Mouse (Mus musculus) liver, embryonic 16.5 days (tissue): ENCODE results near the gene Cfb. TPM values are rescaled to one million over a fixed set of nuclear protein-coding genes. Genes with fewer than 3 reads are reported as not detected.

Experiments used
- ATAC-seq: fragments of 200-750 bp; cut with Nextera tagmentation; 2 replicates; pipeline ENCODE4 v1.8.0; 2017; ENCODE audit warnings: low read depth, mild to moderate bottlenecking, moderate number of reproducible peaks, moderate library complexity
- H3K27ac ChIP-seq: fragments of 300-500 bp; sonication (generic); 2 replicates; pipeline ENCODE4 v1.5.1; 2014; ENCODE audit warnings: mild to moderate bottlenecking, low read length
- H3K27me3 ChIP-seq: fragments of 300-500 bp; sonication (generic); 2 replicates; pipeline ENCODE4 v1.6.1; 2014; ENCODE audit warnings: low read depth, low read length, mixed read lengths; ENCODE audit not compliant: control insufficient read depth, insufficient read depth
- H3K36me3 ChIP-seq: fragments of 300-500 bp; sonication (generic); 2 replicates; pipeline ENCODE4 v1.6.1; 2014; ENCODE audit warnings: mild to moderate bottlenecking; ENCODE audit not compliant: control insufficient read depth, insufficient read depth
- H3K4me1 ChIP-seq: fragments of 300-500 bp; sonication (generic); 2 replicates; pipeline ENCODE4 v1.6.1; 2014; ENCODE audit warnings: low read depth, low read length, mixed read lengths; ENCODE audit not compliant: control insufficient read depth
- H3K4me2 ChIP-seq: fragments of 300-500 bp; sonication (generic); 2 replicates; pipeline ENCODE4 v1.6.1; 2014; ENCODE audit warnings: low read depth, low read length, mixed read lengths
- H3K4me3 ChIP-seq: fragments of 300-500 bp; sonication (generic); 2 replicates; pipeline ENCODE4 v1.5.1; 2014; ENCODE audit warnings: low read depth, mild to moderate bottlenecking, low read length
- H3K9ac ChIP-seq: fragments of 300-500 bp; sonication (generic); 2 replicates; pipeline ENCODE4 v1.6.1; 2014; ENCODE audit warnings: low read depth, low read length
- H3K9me3 ChIP-seq: fragments of 300-500 bp; sonication (generic); replicated peaks from 2 replicates; pipeline ENCODE4 v1.6.1; 2016; ENCODE audit warnings: low read length; ENCODE audit not compliant: control insufficient read depth
- WGBS: fragments of 180-500 bp; shearing (Covaris S2); extraction: QIAGEN DNeasy Blood & Tissue Kit; methylation state at CpG from one replicate; pipeline ENCODE4 v1.1.7; 2014; ENCODE audit not compliant: insufficient replicate concordance; 5-methylcytosine and 5-hydroxymethylcytosine counted together
- polyA plus RNA-seq: library from polyadenylated mRNA; unstranded; fragments of >200 nt; fragmentation: Nextera tagmentation; extraction: Ambion mirVana; gene quantifications from 2 replicates; pipeline ENCODE4 v1.2.1, GENCODE M21; 2015

Gene Cfb
- polyA plus RNA-seq, 1 experiment from 2014 or later: 472 TPM

DNA sequence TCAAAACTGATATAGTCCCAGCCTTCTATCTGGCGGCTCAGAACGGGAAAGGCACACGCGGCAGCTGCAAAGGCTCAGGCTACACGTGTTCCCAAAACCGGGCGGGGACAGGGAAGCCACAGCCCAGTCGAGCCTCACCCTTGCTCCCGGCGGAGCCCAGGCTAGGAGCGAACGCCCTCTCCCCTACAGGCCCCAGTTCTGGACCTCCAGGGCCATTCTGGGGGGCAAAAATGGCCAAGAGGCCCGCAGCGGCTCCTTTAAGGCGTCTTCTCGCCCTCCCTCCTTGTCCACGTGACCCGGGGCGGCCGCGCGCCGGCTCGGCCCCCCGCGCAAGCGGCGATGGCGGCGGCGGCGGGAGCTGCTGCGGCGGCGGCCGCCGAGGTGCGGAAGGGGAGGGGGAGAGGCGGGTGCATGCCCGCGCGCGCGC, 35.9 kb upstream of the Cfb start, which contains the start of the genes C2 and Ehmt2:
Gene C2, minus strand, starts transcription at position 106 of the 427 bp plus-strand sequence.
Gene Ehmt2, plus strand, starts transcription at position 310 of the 427 bp plus-strand sequence.
- peak; percentile 35 for ATAC-seq
- peak within 1 kb of the TSS; percentile 87 for H3K27ac ChIP-seq
- H3K4me1 ChIP-seq: peaks cover 40% of the 10 kb centered on the region
- under 1% methylated on average over 35 of the region's 44 CpGs for WGBS
- peak within 1 kb of the TSS; percentile 79 for H3K9ac ChIP-seq
- no peaks in the 10 kb centered on the region for H3K27me3 ChIP-seq
- peak within 1 kb of the TSS; percentile 92 for H3K4me2 ChIP-seq
- no peaks in the 10 kb centered on the region for H3K9me3 ChIP-seq
- peaks cover 3% of the 10 kb centered on the region; the same call in 1 of the 2 replicates for H3K36me3 ChIP-seq
- peak within 1 kb of the TSS; percentile 70 for H3K4me3 ChIP-seq

DNA sequence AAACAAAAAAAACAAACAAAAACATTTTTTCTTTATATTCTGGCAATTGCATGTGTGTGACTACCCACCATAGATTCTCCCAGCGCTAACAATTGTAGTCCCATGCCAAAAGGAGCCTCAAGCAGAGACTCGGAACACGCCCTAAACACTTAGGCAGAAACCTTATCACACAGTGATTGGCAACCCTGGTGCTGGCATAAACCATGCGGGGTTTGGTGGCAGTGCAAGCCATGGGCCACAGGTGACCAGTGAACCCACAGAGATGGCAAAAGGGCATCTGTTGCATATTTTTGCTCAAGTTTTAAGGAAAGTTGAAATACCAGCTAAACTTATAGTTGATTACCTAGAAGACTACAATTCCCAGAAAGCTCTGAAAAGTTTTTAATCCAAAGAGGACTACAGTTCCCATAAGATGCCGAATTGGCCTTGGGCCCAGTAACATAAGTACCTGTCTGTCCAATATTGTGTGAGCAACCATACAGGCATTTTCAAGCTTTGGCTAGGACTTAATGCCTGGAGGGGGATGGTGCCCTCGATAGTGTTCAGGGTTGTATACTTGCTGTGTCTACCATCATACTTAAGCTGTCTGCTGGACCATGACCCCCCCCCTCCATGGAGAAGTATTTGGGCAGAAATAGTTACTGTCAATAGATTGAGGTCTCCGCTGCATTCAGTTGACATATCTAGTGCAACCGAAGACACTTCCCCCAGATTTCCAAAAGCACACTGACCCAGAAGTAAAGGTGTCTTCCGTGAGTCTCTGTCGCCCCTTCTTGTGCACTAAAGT, 35.2 kb upstream of the Cfb start:
- Histone ChIP-seq H3K4me2 (peak overlapping the region; percentile 92), H3K9me3 (no peaks in the 10 kb centered on the region), H3K27me3 (no peaks in the 10 kb centered on the region), H3K9ac (peak overlapping the region; percentile 79), H3K27ac (peak overlapping the region; percentile 87), H3K36me3 (peaks cover under 1% of the 10 kb centered on the region; the same call in 1 of the 2 replicates), H3K4me3 (peak overlapping the region; percentile 70), H3K4me1 (peaks cover 44% of the 10 kb centered on the region)
- ATAC-seq: no peak
- 10% methylated on average over 10 of the region's 10 CpGs for WGBS

DNA sequence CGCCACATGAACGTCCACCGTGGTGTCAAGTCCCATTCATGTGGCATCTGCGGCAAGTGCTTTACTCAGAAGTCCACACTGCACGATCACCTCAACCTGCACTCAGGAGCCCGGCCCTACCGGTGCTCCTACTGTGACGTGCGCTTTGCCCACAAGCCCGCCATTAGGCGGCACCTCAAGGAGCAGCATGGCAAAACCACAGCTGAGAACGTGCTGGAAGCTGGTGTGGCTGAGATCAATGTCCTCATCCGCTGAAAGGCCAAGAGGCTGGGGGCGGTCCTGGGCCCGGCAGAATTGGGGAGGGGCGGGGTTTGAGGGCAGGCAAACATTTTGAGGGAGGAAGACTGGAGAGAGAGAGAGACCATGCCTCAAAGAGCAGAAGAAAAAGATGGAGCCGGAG, 34.0 kb upstream of the Cfb start:
- H3K4me2 ChIP-seq: no peak overlapping the region
- H3K36me3 ChIP-seq: no peaks in the 10 kb centered on the region
- no peaks in the 10 kb centered on the region for H3K9me3 ChIP-seq
- H3K4me3 ChIP-seq: no peak overlapping the region
- no peaks in the 10 kb centered on the region for H3K27me3 ChIP-seq
- WGBS: 72% methylated on average over 17 of the region's 17 CpGs
- no peak for ATAC-seq
- peaks cover 44% of the 10 kb centered on the region for H3K4me1 ChIP-seq
- H3K27ac ChIP-seq: no peak overlapping the region
- H3K9ac ChIP-seq: no peak overlapping the region

DNA sequence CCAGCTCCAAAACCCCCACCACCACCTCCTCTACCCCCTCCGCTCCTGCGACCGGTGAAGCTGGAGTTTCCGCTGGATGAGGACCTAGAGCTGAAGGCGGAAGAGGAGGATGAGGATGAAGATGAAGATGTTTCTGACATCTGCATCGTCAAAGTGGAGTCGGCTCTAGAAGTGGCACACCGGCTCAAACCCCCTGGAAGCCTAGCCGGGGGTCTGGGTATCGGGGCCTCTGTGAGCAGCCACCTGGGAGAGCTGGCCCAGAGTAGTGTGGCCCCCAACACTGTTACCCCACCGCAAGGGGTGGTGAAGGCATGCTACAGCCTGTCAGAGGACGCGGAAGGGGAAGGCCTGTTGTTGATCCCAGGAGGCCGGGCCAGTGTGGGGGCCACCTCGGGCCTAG, 33.4 kb upstream of the Cfb start:
- 90% methylated on average over 14 of the region's 15 CpGs for WGBS
- Histone ChIP-seq H3K27me3 (no peaks in the 10 kb centered on the region), H3K4me2 (no peak overlapping the region), H3K36me3 (no peaks in the 10 kb centered on the region), H3K9me3 (no peaks in the 10 kb centered on the region), H3K4me3 (no peak overlapping the region), H3K4me1 (peaks cover 44% of the 10 kb centered on the region), H3K9ac (no peak overlapping the region), H3K27ac (no peak overlapping the region)
- ATAC-seq: no peak

DNA sequence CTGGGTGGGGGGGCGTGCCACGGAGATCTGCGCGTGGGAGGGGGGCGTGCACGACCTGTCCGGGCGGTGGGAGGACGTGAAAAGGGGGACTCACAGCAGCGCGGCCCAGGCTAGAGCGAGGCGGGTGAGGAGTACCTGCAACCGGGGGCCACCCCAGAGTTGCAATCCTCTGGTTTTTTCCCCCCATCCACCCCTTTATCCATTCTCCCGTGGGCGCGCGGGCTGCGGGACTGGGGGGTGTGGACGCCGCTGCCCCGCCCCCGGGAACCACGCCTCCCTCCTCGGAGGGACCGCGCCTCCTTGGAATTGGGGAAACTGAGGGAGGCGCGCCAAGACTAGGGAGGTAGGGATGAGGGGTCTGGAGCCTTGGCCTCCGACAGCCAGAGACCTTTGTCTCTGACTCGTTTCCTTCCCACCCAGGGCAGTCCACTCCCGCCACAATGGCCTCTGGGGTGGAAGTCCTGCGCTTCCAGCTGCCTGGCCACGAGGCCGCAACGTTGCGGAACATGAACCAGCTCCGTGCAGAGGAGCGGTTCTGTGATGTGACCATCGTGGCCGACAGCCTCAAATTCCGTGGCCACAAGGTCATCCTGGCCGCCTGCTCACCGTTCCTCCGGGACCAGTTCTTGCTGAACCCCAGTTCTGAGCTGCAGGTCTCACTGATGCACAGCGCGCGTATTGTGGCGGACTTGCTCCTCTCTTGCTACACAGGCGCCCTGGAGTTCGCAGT, 32.6 kb upstream of the Cfb start:
- peak overlapping the region; percentile 72 for H3K4me3 ChIP-seq
- H3K27ac ChIP-seq: peak overlapping the region; percentile 80
- peak overlapping the region; percentile 98 for H3K4me2 ChIP-seq
- no peaks in the 10 kb centered on the region for H3K9me3 ChIP-seq
- H3K9ac ChIP-seq: peak overlapping the region; percentile 75
- WGBS: 17% methylated on average over 43 of the region's 51 CpGs
- H3K27me3 ChIP-seq: no peaks in the 10 kb centered on the region
- no peaks in the 10 kb centered on the region for H3K36me3 ChIP-seq
- peaks cover 44% of the 10 kb centered on the region for H3K4me1 ChIP-seq
- no peak for ATAC-seq

DNA sequence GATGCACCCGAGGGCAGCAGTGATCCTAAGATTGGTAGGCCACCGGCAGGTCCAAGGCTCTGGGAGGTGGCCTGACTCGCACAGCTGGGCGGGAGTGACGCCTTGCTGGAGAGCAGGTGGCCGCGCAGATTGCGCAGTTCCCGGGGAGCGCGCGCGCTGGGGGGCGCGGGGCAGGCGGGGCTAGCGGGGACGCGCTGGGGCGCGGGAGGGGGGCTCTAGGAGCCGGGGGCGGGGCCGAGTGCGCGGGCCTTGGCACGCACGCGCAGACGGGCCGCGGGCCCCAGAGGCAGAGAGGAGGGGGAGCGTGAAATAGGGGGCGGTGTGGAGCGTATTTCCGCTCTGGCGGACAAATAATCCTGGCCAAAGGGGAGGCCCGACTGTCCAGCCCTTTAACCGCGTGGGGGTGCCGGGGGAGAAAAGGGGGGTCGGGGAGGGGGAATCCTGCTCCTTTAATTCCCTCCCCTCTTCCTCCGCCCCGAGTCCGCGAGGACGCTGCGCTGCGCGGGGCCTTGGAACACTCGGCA, 31.8 kb upstream of the Cfb start:
- H3K36me3 ChIP-seq: no peaks in the 10 kb centered on the region
- H3K4me3 ChIP-seq: peak overlapping the region; percentile 72
- no peaks in the 10 kb centered on the region for H3K9me3 ChIP-seq
- peaks cover 38% of the 10 kb centered on the region for H3K4me1 ChIP-seq
- H3K4me2 ChIP-seq: peak overlapping the region; percentile 98
- H3K27me3 ChIP-seq: no peaks in the 10 kb centered on the region
- WGBS: under 1% methylated on average over 29 of the region's 51 CpGs
- H3K27ac ChIP-seq: peak overlapping the region; percentile 80
- ATAC-seq: peak; percentile 85
- peak overlapping the region; percentile 75 for H3K9ac ChIP-seq

DNA sequence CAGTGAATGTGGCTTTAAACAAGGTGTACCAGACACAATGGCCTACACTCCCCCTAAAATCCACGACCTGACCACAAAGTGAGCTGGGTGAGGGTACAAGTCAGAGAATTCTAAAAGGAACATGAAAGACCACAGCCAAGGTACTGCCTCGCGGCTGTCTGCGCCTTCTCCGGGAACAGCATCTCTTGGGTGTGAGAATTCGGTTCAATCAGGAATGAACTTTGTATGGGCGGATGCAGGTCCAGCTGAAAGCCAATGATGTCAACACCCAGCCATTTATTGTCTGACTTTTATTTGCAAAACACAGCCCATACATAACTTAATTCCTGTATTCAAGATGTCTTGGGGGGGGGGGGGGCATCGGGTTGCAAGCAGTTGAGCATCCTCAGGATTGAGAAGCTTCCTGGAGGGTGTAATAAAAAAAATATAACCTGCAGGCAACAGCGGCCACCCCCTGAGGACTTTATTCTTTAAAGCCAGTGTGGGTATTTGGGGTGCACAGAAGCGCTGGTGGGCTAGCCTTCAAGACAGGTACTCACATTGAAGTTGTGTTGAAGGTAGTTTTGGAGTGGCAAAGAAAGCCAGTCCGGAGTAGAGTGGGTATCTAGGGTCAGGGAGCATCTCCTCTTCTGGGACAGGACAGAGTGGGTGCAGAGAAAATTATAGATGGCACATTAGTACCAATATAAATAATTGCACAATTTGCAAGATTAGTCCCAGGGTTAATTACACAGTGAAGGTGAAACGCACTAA, 30.9 kb upstream of the Cfb start:
- Histone ChIP-seq H3K4me3 (peak overlapping the region; percentile 72), H3K27me3 (no peaks in the 10 kb centered on the region), H3K4me1 (peaks cover 37% of the 10 kb centered on the region), H3K9ac (no peak overlapping the region; the same call in 1 of the 2 replicates), H3K4me2 (peak overlapping the region; percentile 98), H3K36me3 (no peaks in the 10 kb centered on the region), H3K9me3 (no peaks in the 10 kb centered on the region), H3K27ac (peak overlapping the region; percentile 55; the same call in 1 of the 2 replicates)
- 75% methylated on average over 12 of the region's 12 CpGs for WGBS
- ATAC-seq: no peak

DNA sequence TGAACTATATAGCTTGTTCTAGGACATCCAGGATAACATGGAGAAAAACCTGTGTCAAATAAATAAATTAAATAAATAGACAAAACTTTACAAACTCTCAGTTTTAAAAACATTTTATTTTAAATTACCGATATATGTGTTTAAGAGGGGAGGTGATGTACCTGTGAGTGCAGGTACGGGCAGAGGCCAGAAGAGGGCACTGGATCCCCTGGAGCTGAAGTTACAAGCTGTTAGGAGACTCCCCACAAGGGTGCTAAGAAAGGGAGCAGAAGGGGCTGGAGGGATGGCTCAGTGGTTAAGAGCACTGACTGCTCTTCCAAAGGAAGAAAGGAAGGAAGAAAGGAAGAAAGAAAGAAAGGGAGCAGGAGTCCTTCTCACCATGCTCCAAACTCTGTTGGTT, 29.1 kb upstream of the Cfb start:
- no peaks in the 10 kb centered on the region for H3K9me3 ChIP-seq
- no peak overlapping the region for H3K4me2 ChIP-seq
- ATAC-seq: no peak
- no peak overlapping the region for H3K27ac ChIP-seq
- WGBS: 82% methylated on average over 2 of the region's 2 CpGs
- H3K36me3 ChIP-seq: no peaks in the 10 kb centered on the region
- H3K4me1 ChIP-seq: peaks cover 21% of the 10 kb centered on the region
- H3K27me3 ChIP-seq: no peaks in the 10 kb centered on the region
- H3K4me3 ChIP-seq: no peak overlapping the region
- no peak overlapping the region for H3K9ac ChIP-seq
